Mouse (Mus musculus) stomach, postnatal 0 days (tissue): ENCODE results near the gene Gp6.

ENCODE experiments used
- CTCF ChIP-seq: IDR thresholded peaks from 2 replicates; pipeline ENCODE4 v1.5.1; 2016; ENCODE audit warnings: antibody characterized with exemption, low read depth, mild to moderate bottlenecking, moderate library complexity
- EP300 ChIP-seq: optimal IDR thresholded peaks from 2 replicates; pipeline ENCODE3; 2016; ENCODE audit warnings: antibody characterized with exemption

- TF ChIP-seq CTCF (no peak), EP300 (no peak)
These were observed 60.0 kb downstream of the Gp6 start, which contains the start of gene Ncr1 for GRCm38 (mm10) chr7:4337509-4337908.
